In genomic region chr15:86203942-86204561, GRCm38 (mm10) we compare ENCODE assay signal across 8 mouse cellular contexts. TPM values are rescaled to one million over a fixed set of nuclear protein-coding genes. Genes with fewer than 3 reads are reported as not detected.
DNase-seq lines count a peak whose midpoint lies in the region; ATAC-seq and TF ChIP-seq lines count a peak whose summit lies in the region.

No protein-coding gene starts in this region.

- TF ChIP-seq CTCF in small intestine, adult 2 months (IDR thresholded peaks at IDR 0.05; ENCODE audit: extremely low read depth, insufficient read length, insufficient replicate concordance, low read depth, low read length): no peak
- no peak for TF ChIP-seq CTCF in cerebellum, adult 2 months (IDR thresholded peaks at IDR 0.05; ENCODE audit: borderline replicate concordance, insufficient read depth, low read depth, low read length)

- H3K4me1 ChIP-seq in kidney, embryonic 16.5 days (ENCODE audit: insufficient read depth, low read length): peaks cover 37% of the 10 kb centered on the region
- H3K4me1 ChIP-seq in embryonic facial prominence, embryonic 14.5 days (ENCODE audit: control insufficient read depth, insufficient read depth, low read length): peaks cover 4% of the 10 kb centered on the region; the same call in 1 of the 2 replicates
- H3K4me1 ChIP-seq in limb, embryonic 10.5 days: peaks cover 23% of the 10 kb centered on the region
- peaks cover 21% of the 10 kb centered on the region for H3K4me1 ChIP-seq in small intestine, adult 2 months (ENCODE audit: control insufficient read depth, insufficient read depth, insufficient read length, low read length)
- H3K4me1 ChIP-seq in cerebellum, adult 2 months (ENCODE audit: control insufficient read depth, insufficient read depth, low read length): peaks cover 3% of the 10 kb centered on the region; the same call in 1 of the 2 replicates

- peak overlapping the region; percentile 28; the same call in 1 of the 2 replicates for H3K27ac ChIP-seq in kidney, embryonic 16.5 days (ENCODE audit: low read length)
- H3K27ac ChIP-seq in embryonic facial prominence, embryonic 14.5 days (replicated peaks; ENCODE audit: low read depth, low read length): 0 out of 2 replicates have a peak overlapping the region, but pooled peaks have one; percentile 15
- H3K27ac ChIP-seq in limb, embryonic 10.5 days: peak overlapping the region; percentile 70
- H3K27ac ChIP-seq in small intestine, adult 2 months (ENCODE audit: insufficient read depth, low read depth, low read length): peak overlapping the region; percentile 35; the same call in 1 of the 2 replicates
- H3K27ac ChIP-seq in cerebellum, adult 2 months (ENCODE audit: insufficient read depth, low read length): no peak overlapping the region

- no peak overlapping the region for H3K4me2 ChIP-seq in kidney, embryonic 16.5 days (replicated peaks; ENCODE audit: low read depth, low read length)
- peak overlapping the region; percentile 28; the same call in 1 of the 2 replicates for H3K4me2 ChIP-seq in embryonic facial prominence, embryonic 14.5 days (ENCODE audit: low read depth, low read length)

- no peaks in the 10 kb centered on the region for H3K36me3 ChIP-seq in kidney, embryonic 16.5 days (ENCODE audit: insufficient read depth, low read length)
- no peaks in the 10 kb centered on the region for H3K36me3 ChIP-seq in embryonic facial prominence, embryonic 14.5 days (ENCODE audit: control insufficient read depth, insufficient read depth, low read length)
- no peaks in the 10 kb centered on the region for H3K36me3 ChIP-seq in limb, embryonic 10.5 days
- H3K36me3 ChIP-seq in small intestine, adult 2 months (ENCODE audit: control insufficient read depth, insufficient read depth, low read length): no peaks in the 10 kb centered on the region

- ATAC-seq in kidney, embryonic 16.5 days (ENCODE audit: low FRiP score, low TSS enrichment): no peak
- no peak for ATAC-seq in embryonic facial prominence, embryonic 14.5 days (ENCODE audit: low read depth)

- no peak overlapping the region for H3K9ac ChIP-seq in kidney, embryonic 16.5 days (replicated peaks; ENCODE audit: low read length)
- H3K9ac ChIP-seq in embryonic facial prominence, embryonic 14.5 days (ENCODE audit: low read depth, low read length): 0 out of 2 replicates have a peak overlapping the region, but pooled peaks have one; percentile 25

- TF ChIP-seq POLR2A in small intestine, adult 2 months (IDR thresholded peaks at IDR 0.05; ENCODE audit: low read depth, low read length): no peak
- no peak for TF ChIP-seq POLR2A in cerebellum, adult 2 months (IDR thresholded peaks at IDR 0.05; ENCODE audit: borderline replicate concordance, insufficient read depth, low read length)

- no peak for DNase-seq in kidney, adult 9 months
- DNase-seq in embryonic facial prominence, embryonic 14.5 days (ENCODE audit: low spot score): peak; percentile 33
- DNase-seq in limb, embryonic 10.5 days (ENCODE audit: low spot score): peak; percentile 50
- no peak for DNase-seq in ovary, postnatal 10 days (ENCODE audit: low spot score)
- DNase-seq in cerebellum, adult 2 months: no peak
- DNase-seq in cerebellum, postnatal 4 days (ENCODE audit: low spot score in 2 of 2): no peak

- H3K27me3 ChIP-seq in kidney, embryonic 16.5 days (ENCODE audit: insufficient read depth, low read length): no peaks in the 10 kb centered on the region
- H3K27me3 ChIP-seq in embryonic facial prominence, embryonic 14.5 days (replicated peaks; ENCODE audit: control insufficient read depth, insufficient read depth, low read length): no peaks in the 10 kb centered on the region
- H3K27me3 ChIP-seq in limb, embryonic 10.5 days (ENCODE audit: low read depth, poor library complexity, severe bottlenecking): no peaks in the 10 kb centered on the region
- H3K27me3 ChIP-seq in small intestine, adult 2 months (ENCODE audit: control insufficient read depth, insufficient read depth, low read length): no peaks in the 10 kb centered on the region
- H3K27me3 ChIP-seq in cerebellum, adult 2 months (ENCODE audit: control insufficient read depth, insufficient read depth, low read length): no peaks in the 10 kb centered on the region

- no peak overlapping the region for H3K4me3 ChIP-seq in kidney, embryonic 16.5 days (ENCODE audit: low read length)
- H3K4me3 ChIP-seq in embryonic facial prominence, embryonic 14.5 days (ENCODE audit: low read depth, low read length): no peak overlapping the region; the same call in 1 of the 2 replicates
- peak overlapping the region; percentile 26; the same call in 1 of the 2 replicates for H3K4me3 ChIP-seq in limb, embryonic 10.5 days
- 0 out of 2 replicates have a peak overlapping the region, but pooled peaks have one; percentile 12 for H3K4me3 ChIP-seq in small intestine, adult 2 months (ENCODE audit: low read depth, low read length)
- no peak overlapping the region for H3K4me3 ChIP-seq in cerebellum, adult 2 months (replicated peaks; ENCODE audit: insufficient read depth, low read depth, low read length)

- WGBS in kidney, embryonic 16.5 days: 36% methylated on average over 7 of the region's 7 CpGs
- 55% methylated on average over 6 of the region's 7 CpGs for WGBS in embryonic facial prominence, embryonic 14.5 days
- WGBS in limb, embryonic 10.5 days: 24% methylated on average over 7 of the region's 7 CpGs
- WGBS in small intestine, adult 2 months: 73% methylated on average over 7 of the region's 7 CpGs
- 91% methylated on average over 7 of the region's 7 CpGs for WGBS in cerebellum, adult 2 months

- no peaks in the 10 kb centered on the region for H3K9me3 ChIP-seq in kidney, embryonic 16.5 days (ENCODE audit: low read length)
- H3K9me3 ChIP-seq in embryonic facial prominence, embryonic 14.5 days (ENCODE audit: control insufficient read depth, low read length): no peaks in the 10 kb centered on the region
- no peaks in the 10 kb centered on the region for H3K9me3 ChIP-seq in limb, embryonic 10.5 days (replicated peaks)

RNA-seq across cellular contexts. Expression of gene Tbc1d22a, which starts 10.2 kb away (rescaled TPM):
- 16.5 and 16.6 TPM in 2 replicates for polyA plus RNA-seq in kidney, embryonic 16.5 days (2015; fragmentation: Nextera tagmentation; extraction: Ambion mirVana)
- polyA plus RNA-seq in embryonic facial prominence, embryonic 14.5 days (2014; fragmentation: Nextera tagmentation; extraction: Ambion mirVana): 8.1 and 11.1 TPM in 2 replicates
- 11.2 and 12.0 TPM in 2 replicates for polyA plus RNA-seq in limb, embryonic 10.5 days (2016; fragmentation: Nextera tagmentation; extraction: Ambion mirVana)
- polyA plus RNA-seq in small intestine, adult 2 months (2012; rRNA removed): 23.1 and 54.8 TPM in 2 replicates
- polyA plus RNA-seq in cerebellum, adult 2 months (2012; rRNA removed): 23.0 and 23.3 TPM in 2 replicates

RNA-seq across cellular contexts. Expression of gene Cerk, which starts 18.1 kb away (rescaled TPM):
- polyA plus RNA-seq in kidney, embryonic 16.5 days (2015; fragmentation: Nextera tagmentation; extraction: Ambion mirVana): 13.6 and 13.7 TPM in 2 replicates
- 16.0 and 16.1 TPM in 2 replicates for polyA plus RNA-seq in embryonic facial prominence, embryonic 14.5 days (2014; fragmentation: Nextera tagmentation; extraction: Ambion mirVana)
- 10.5 and 13.8 TPM in 2 replicates for polyA plus RNA-seq in limb, embryonic 10.5 days (2016; fragmentation: Nextera tagmentation; extraction: Ambion mirVana)
- polyA plus RNA-seq in small intestine, adult 2 months (2012; rRNA removed): 14.4 and 47.8 TPM in 2 replicates
- polyA plus RNA-seq in cerebellum, adult 2 months (2012; rRNA removed): 152 and 159 TPM in 2 replicates

Comparison
In these comparisons a context has a peak if more than half of its experiments do, and no peak if none do; other contexts are left out.
1. H3K4me3 ChIP-seq: peak in limb, embryonic 10.5 days (single experiment) and small intestine, adult 2 months (single experiment); none in kidney, embryonic 16.5 days (single experiment), embryonic facial prominence, embryonic 14.5 days (single experiment) and cerebellum, adult 2 months (single experiment).
2. DNase-seq: peak in embryonic facial prominence, embryonic 14.5 days (single experiment) and limb, embryonic 10.5 days (single experiment); none in kidney, adult 9 months (single experiment), ovary, postnatal 10 days (single experiment), cerebellum, adult 2 months (0 of 2) and cerebellum, postnatal 4 days (0 of 2).